Mouse (Mus musculus) spleen, embryonic (tissue): Measurements from ENCODE around the gene Mvp.

Experiments
- CTCF ChIA-PET: fragments of 350-600 bp; sonication (Branson Sonifier 250); formaldehyde crosslinking; loops from one replicate; lab custom pipeline; 2022; lab: Charles Lee

Mvp gene

DNA sequence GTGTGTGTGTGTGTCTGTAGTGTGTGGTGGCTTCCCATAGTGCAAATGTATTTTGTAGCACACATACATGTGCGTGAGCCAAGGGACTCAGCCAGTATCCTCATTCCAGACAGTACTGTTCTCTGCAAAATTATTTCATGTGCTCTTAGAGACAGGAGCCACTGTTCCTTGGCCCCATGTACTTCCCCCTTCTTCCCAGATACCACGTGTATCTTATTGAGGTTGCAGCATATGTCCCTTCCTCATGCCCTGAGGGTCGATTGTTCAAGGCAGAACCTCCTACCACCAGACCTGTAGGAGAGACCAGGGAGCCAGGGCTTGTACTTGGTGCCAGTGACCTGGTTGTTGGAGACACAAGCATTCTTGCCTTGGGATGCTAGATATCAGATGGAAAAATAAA is 59.3 kb downstream of the Mvp start:
- CTCF ChIA-PET: no interaction called here

DNA sequence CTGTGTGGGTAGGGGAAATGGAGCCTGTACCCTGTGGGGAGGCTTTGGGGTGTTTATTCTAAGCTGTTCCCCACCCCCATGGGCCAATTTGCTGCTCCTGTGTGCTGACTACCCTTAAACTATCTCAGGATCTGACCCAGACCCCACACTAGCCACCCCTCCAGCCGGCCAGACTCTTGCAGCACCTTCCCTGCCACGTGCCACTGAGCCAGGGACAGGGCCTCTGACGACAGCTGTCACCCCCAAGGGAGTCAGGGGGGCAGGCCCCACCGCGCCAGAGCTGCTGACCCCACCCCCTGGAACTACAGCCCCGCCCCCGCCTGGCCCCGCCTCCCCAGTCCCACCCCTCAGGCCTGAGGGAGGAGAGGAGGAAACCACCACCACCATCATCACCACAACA is 61.8 kb downstream of the Mvp start:
- CTCF ChIA-PET: no interaction called here

DNA sequence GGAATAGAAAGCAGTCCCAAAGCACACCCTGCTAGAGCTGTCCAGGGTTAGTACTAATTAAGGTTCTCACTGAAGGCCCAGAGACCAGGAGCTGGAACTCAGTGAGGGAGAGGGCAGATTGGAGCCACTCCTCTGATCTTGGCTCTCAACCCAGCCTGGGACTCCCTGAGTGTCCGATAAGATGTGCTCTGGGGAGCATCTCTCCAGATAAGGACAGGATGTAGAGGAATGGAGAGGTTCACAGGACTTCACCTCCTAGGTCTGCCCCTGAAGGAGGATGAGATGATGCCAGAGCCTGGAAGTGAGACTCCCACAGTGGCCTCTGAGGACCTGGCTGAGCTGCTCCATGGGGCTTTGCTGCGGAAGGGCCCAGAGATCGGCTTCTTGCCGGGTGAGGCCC is 62.7 kb downstream of the Mvp start:
- CTCF ChIA-PET: no interaction called here

DNA sequence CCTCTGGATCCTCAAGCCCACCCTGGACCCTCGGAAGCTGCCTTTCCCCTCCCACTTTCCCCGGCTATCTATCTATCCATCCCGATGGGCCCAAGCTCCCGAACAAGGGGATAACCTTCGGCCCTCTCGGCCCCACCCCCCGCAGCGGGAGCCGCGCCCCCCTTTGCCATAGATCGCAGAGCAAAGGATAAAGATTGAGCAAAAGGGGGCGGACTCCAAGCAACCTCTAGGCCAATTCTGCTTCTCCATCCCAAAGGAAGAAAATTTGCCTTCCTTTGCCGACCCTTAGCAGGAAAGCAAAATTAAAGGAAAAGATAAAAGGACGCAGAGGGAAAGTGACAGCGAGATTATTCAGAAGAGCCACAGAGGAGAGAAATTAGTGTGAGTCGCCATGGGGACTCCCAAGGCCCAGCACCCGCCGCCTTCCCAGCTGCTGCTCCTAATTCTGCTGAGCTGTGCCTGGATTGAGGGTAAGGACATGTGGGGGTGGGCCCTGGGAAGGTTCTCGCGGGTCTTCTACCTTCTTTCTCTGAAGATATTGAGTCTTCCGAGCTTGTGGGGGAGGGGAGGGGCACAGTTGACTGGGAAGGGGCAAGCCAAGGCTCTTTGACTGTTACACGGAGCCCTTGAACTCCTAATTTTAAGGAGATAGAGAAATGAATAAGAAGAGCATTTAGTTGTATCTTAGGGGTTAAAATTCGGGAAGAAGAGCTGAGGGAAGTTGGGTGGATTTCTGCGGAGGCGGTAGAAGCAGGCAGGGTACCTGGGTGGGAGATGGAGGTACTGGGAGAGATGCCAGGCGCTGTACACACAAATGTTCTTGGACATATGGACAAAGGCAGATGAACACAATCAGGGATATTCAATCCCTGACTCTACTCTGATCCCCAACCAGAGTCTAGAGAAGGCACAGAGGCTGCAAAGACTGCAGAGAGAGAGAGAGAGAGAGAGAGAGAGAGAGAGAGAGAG is 63.5 kb downstream of the Mvp start:
- CTCF ChIA-PET: no interaction called here

DNA sequence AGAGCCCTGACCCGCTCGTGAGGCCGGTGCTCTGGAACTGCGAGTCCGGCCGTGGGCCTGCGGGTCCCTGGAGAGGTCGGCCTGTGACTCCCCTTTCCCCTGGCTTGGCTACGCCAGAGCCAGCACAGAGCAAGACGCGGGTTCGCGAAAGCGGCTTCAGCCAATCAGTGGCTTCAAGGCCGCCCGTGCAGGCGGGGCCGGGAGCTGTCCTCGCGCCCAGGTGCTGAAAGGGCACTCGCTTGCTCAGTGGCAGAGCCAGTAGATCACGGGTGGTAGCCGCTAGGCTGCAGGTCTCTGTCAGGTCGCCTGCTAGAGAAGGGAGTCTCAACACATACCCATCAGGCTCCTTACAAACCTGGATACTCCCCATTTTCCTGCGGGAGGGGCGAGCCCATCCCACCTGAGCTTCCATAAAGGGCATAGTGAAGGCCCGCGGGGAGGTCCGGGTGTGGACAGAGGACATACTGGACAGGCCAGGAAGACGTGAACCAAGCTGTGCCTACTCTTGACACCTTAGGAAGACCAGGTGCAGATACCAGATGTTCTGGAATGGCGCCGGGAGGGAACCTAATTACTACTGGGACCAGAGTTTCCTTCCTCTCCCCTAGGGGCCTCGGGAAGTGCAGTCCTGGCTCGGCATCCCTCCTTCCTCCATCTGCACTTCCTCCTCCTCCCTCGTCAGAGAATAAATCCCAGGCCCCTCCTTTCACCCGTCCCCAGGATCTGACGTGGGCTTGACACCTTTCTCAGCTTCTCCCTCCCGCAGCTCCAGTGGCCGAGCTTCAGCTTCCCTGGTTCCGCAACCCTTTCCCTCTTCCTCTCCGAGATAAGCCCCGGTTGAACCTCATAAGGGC is 64.4 kb downstream of the Mvp start, which contains the start of gene Sez6l2:
Gene Sez6l2, plus strand, starts transcription at position 771 of the 854 bp plus-strand sequence.
- CTCF ChIA-PET: interaction anchor here (0.6 kb wide), 1 partner anchor 127 kb away, joined by 4 read pairs; no protein-coding TSS in a partner anchor

DNA sequence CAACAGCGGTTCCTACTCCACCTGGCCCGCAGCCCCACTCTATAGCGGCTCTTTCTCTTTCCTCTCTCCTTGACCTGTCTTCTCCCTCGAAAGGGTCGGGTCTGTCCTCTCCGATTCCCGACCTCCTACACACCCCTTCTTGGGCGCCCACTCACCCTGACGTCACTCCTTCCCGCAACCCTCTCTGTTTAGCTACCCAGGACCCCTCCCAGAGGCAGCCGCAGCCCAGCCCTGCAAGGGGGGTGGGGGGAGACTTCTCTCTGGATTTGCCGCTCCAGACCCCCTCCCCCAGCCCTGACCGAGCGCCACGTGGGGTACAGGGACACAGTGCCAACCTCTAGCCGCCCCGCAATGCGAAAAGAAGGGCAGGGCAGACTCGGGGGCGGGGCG is 65.0 kb downstream of the Mvp start, which contains the start of gene Asphd1:
Gene Asphd1, minus strand, starts transcription at position 180 of the 390 bp plus-strand sequence.
- CTCF ChIA-PET: interaction anchor here (0.6 kb wide), 1 partner anchor 126 kb away, joined by 4 read pairs; no protein-coding TSS in a partner anchor

DNA sequence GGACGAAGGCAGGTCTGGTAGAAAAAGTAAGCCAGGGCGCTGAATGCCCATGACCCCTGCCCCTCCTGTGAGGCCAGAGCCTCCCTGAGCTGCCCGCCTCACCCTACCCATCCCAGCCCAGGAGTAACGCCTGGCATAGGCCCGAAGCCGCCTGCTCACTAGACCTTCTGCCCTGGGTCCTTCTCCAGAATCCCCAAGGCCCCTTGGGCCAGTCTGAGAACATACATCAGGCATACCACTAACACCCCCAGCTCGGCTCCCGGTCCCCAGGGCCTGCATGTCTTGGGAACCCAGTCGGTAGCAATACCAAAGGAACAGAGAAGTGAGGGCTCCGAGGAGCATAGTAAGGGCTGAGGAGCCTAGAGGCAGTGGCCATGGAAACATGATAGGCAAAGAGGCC is 65.8 kb downstream of the Mvp start:
- CTCF ChIA-PET: no interaction called here

DNA sequence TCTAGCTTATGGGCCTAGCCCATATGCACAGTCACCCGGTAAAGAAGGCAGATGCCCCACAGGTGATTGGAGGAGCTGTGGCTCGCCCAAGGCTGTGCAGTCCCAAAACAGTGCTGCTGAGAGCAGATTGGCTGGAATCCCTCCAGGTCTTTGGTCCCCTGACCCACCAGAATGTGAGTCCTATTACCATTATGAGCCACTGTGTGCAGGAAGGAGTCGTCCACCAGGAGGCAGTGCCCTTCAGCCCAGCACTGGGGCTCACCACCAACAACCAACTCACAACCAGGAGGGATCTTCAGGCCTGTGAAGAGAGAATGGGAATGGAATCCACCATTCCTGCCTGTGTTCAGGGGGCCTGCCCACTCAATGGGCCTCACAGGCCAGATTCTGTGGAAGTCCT is 67.9 kb downstream of the Mvp start:
- CTCF ChIA-PET: no interaction called here

DNA sequence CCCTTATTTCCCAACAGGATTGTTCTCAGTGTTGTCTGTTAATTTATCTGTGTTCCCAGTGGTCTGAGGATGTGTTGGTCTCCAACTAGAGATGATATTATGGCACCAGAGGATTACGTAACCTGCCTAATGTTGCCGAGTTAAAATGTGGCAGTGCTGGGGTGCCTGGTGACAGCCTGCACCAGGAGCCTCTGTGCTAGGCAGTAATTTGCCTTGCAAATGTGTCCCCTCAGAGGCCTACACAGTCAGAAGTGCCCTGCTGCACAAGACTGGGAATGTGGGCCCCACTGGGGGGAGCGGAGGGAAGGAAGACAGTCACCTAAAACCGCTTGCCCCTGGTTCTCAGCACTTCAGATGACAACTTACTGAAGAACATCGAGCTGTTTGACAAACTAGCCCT is 72.6 kb downstream of the Mvp start:
- CTCF ChIA-PET: no interaction called here

DNA sequence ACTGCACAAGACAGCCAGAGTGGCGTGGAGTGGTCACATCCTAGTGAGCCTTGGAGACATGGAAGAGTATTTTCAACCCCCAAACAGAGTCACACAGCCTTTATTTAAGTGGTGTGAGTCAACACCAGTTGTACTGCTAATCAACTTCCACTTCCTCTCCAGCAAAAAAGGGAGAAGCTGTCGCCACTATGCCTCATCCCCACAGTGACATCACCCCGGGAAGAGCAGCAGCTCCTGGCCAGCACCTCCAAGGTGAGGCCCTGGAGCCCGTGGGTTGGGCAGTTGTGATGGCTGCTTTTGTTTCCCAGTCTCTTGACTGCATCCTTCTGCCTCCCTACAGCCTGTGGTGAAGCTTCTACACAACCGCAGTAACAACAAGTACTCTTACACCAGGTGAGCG is 73.2 kb downstream of the Mvp start:
- CTCF ChIA-PET: no interaction called here
